Mouse (Mus musculus): ENCODE measurements at regions not wholly inside any gene's neighbourhood (a gene's known extent, or its start where the extent isn't known, plus 50 kb on each side); places are given as distances from the start of the nearest gene placed in this dataset.

GRCm38 (mm10) chr4:152833411-152834310 is 356.0 kb upstream of the Kcnab2 start:
- Histone ChIP-seq H3K9me3 (replicated peaks; ENCODE audit: control insufficient read depth, low read length) (peaks cover 4% of the 10 kb centered on the region; the same call in 1 of the 2 replicates), H3K9ac (ENCODE audit: low read length) (peak overlapping the region; percentile 26; the same call in 1 of the 2 replicates), H3K4me2 (ENCODE audit: low read length) (peak overlapping the region; percentile 26), H3K4me3 (ENCODE audit: low read depth, low read length) (no peak overlapping the region), H3K36me3 (ENCODE audit: control insufficient read depth, insufficient read depth, low read length) (no peaks in the 10 kb centered on the region), H3K27ac (ENCODE audit: low read depth, low read length) (peak overlapping the region; percentile 83), H3K4me1 (ENCODE audit: control insufficient read depth, insufficient read depth, low read length) (peaks cover 30% of the 10 kb centered on the region), H3K27me3 (replicated peaks; ENCODE audit: control insufficient read depth, insufficient read depth, low read length) (no peaks in the 10 kb centered on the region)
- ATAC-seq (peak; percentile 75), DNase-seq (ENCODE audit: low spot score) (peak; percentile 87)
- WGBS, result 6% methylated on average over 23 of the region's 23 CpGs

GRCm38 (mm10) chr4:152832757-152833363 is 355.2 kb upstream of the Kcnab2 start:
- peak; percentile 76 for DNase-seq (ENCODE audit: low spot score)

GRCm38 (mm10) chr4:152825185-152825584 is 347.5 kb upstream of the Kcnab2 start:
- ATAC-seq (no peak), DNase-seq (ENCODE audit: low spot score) (peak; percentile 17)
- Histone ChIP-seq H3K4me1 (ENCODE audit: control insufficient read depth, insufficient read depth, low read length) (peaks cover 6% of the 10 kb centered on the region), H3K27ac (ENCODE audit: low read depth, low read length) (no peak overlapping the region), H3K27me3 (replicated peaks; ENCODE audit: control insufficient read depth, insufficient read depth, low read length) (no peaks in the 10 kb centered on the region), H3K4me2 (ENCODE audit: low read length) (no peak overlapping the region), H3K9ac (ENCODE audit: low read length) (no peak overlapping the region), H3K36me3 (ENCODE audit: control insufficient read depth, insufficient read depth, low read length) (no peaks in the 10 kb centered on the region), H3K9me3 (replicated peaks; ENCODE audit: control insufficient read depth, low read length) (peaks cover 10% of the 10 kb centered on the region), H3K4me3 (ENCODE audit: low read depth, low read length) (no peak overlapping the region)
- 21% methylated on average over 12 of the region's 12 CpGs for WGBS

More at GRCm38 (mm10) chr4:152832757-152833363, 355.2 kb upstream of the Kcnab2 start:
- 25% methylated on average over 10 of the region's 10 CpGs for WGBS
- Histone ChIP-seq H3K27me3 (replicated peaks; ENCODE audit: control insufficient read depth, insufficient read depth, low read length) (no peaks in the 10 kb centered on the region), H3K36me3 (ENCODE audit: control insufficient read depth, insufficient read depth, low read length) (no peaks in the 10 kb centered on the region), H3K4me1 (ENCODE audit: control insufficient read depth, insufficient read depth, low read length) (peaks cover 30% of the 10 kb centered on the region), H3K9ac (ENCODE audit: low read length) (peak overlapping the region; percentile 14; the same call in 1 of the 2 replicates), H3K9me3 (replicated peaks; ENCODE audit: control insufficient read depth, low read length) (peaks cover 10% of the 10 kb centered on the region), H3K27ac (ENCODE audit: low read depth, low read length) (peak overlapping the region; percentile 83), H3K4me2 (ENCODE audit: low read length) (peak overlapping the region; percentile 26; the same call in 1 of the 2 replicates), H3K4me3 (ENCODE audit: low read depth, low read length) (no peak overlapping the region)
- peak; percentile 53; the same call in 1 of the 2 replicates for ATAC-seq

GRCm38 (mm10) chr4:152816139-152816757 is 338.6 kb upstream of the Kcnab2 start:
- ATAC-seq, result no peak
- WGBS, result 72% methylated on average over 17 of the region's 17 CpGs
- no peak overlapping the region for H3K27ac ChIP-seq (ENCODE audit: low read depth, low read length)

GRCm38 (mm10) chr4:152806611-152807010 is 328.9 kb upstream of the Kcnab2 start:
- no peaks in the 10 kb centered on the region for H3K27me3 ChIP-seq (replicated peaks; ENCODE audit: control insufficient read depth, insufficient read depth, low read length)
- H3K4me1 ChIP-seq (ENCODE audit: control insufficient read depth, insufficient read depth, low read length), result no peaks in the 10 kb centered on the region
- 92% methylated on average over 7 of the region's 7 CpGs for WGBS
- ATAC-seq, result no peak
- H3K9ac ChIP-seq (ENCODE audit: low read length), result no peak overlapping the region
- no peak overlapping the region for H3K4me3 ChIP-seq (ENCODE audit: low read depth, low read length)
- no peak for DNase-seq (ENCODE audit: low spot score)
- H3K27ac ChIP-seq (ENCODE audit: low read depth, low read length), result no peak overlapping the region
- H3K9me3 ChIP-seq (replicated peaks; ENCODE audit: control insufficient read depth, low read length), result no peaks in the 10 kb centered on the region
- no peaks in the 10 kb centered on the region for H3K36me3 ChIP-seq (ENCODE audit: control insufficient read depth, insufficient read depth, low read length)
- no peak overlapping the region for H3K4me2 ChIP-seq (ENCODE audit: low read length)

More at GRCm38 (mm10) chr4:152816139-152816757, 338.6 kb upstream of the Kcnab2 start:
- H3K36me3 ChIP-seq (ENCODE audit: control insufficient read depth, insufficient read depth, low read length), result no peaks in the 10 kb centered on the region
- H3K27me3 ChIP-seq (replicated peaks; ENCODE audit: control insufficient read depth, insufficient read depth, low read length), result no peaks in the 10 kb centered on the region
- no peak overlapping the region for H3K4me2 ChIP-seq (ENCODE audit: low read length)
- no peak overlapping the region for H3K4me3 ChIP-seq (ENCODE audit: low read depth, low read length)
- peak; percentile 7 for DNase-seq (ENCODE audit: low spot score)
- no peaks in the 10 kb centered on the region for H3K4me1 ChIP-seq (ENCODE audit: control insufficient read depth, insufficient read depth, low read length)
- no peak overlapping the region for H3K9ac ChIP-seq (ENCODE audit: low read length)
- no peaks in the 10 kb centered on the region for H3K9me3 ChIP-seq (replicated peaks; ENCODE audit: control insufficient read depth, low read length)

GRCm38 (mm10) chr4:152799392-152799791 is 321.7 kb upstream of the Kcnab2 start:
- WGBS, result 11% methylated on average over 10 of the region's 10 CpGs
- no peak overlapping the region for H3K4me2 ChIP-seq (ENCODE audit: low read length)
- H3K9ac ChIP-seq (ENCODE audit: low read length), result no peak overlapping the region
- peak; percentile 52 for DNase-seq (ENCODE audit: low spot score)
- no peaks in the 10 kb centered on the region for H3K36me3 ChIP-seq (ENCODE audit: control insufficient read depth, insufficient read depth, low read length)
- no peak overlapping the region for H3K27ac ChIP-seq (ENCODE audit: low read depth, low read length)
- H3K9me3 ChIP-seq (replicated peaks; ENCODE audit: control insufficient read depth, low read length), result no peaks in the 10 kb centered on the region
- H3K4me3 ChIP-seq (ENCODE audit: low read depth, low read length), result no peak overlapping the region
- no peaks in the 10 kb centered on the region for H3K4me1 ChIP-seq (ENCODE audit: control insufficient read depth, insufficient read depth, low read length)
- no peak for ATAC-seq
- H3K27me3 ChIP-seq (replicated peaks; ENCODE audit: control insufficient read depth, insufficient read depth, low read length), result no peaks in the 10 kb centered on the region

GRCm38 (mm10) chr4:152788431-152788830 is 310.8 kb upstream of the Kcnab2 start:
- Histone ChIP-seq H3K4me1 (ENCODE audit: control insufficient read depth, insufficient read depth, low read length) (0 out of 2 replicates have a peak, but pooled peaks cover 8% of the 10 kb centered on the region), H3K9ac (ENCODE audit: low read length) (no peak overlapping the region), H3K27me3 (replicated peaks; ENCODE audit: control insufficient read depth, insufficient read depth, low read length) (no peaks in the 10 kb centered on the region), H3K4me2 (ENCODE audit: low read length) (no peak overlapping the region), H3K36me3 (ENCODE audit: control insufficient read depth, insufficient read depth, low read length) (no peaks in the 10 kb centered on the region), H3K4me3 (ENCODE audit: low read depth, low read length) (no peak overlapping the region), H3K9me3 (replicated peaks; ENCODE audit: control insufficient read depth, low read length) (peaks cover 9% of the 10 kb centered on the region), H3K27ac (ENCODE audit: low read depth, low read length) (no peak overlapping the region)
- DNase-seq (ENCODE audit: low spot score) (peak; percentile 28), ATAC-seq (no peak)
- 77% methylated on average over 7 of the region's 7 CpGs for WGBS

GRCm38 (mm10) chr4:152784972-152785371 is 307.3 kb upstream of the Kcnab2 start:
- H3K36me3 ChIP-seq (ENCODE audit: control insufficient read depth, insufficient read depth, low read length), result no peaks in the 10 kb centered on the region
- H3K4me3 ChIP-seq (ENCODE audit: low read depth, low read length), result no peak overlapping the region
- peak; percentile 70 for DNase-seq (ENCODE audit: low spot score)
- H3K9ac ChIP-seq (ENCODE audit: low read length), result no peak overlapping the region
- ATAC-seq, result peak; percentile 87
- no peak overlapping the region for H3K4me2 ChIP-seq (ENCODE audit: low read length)
- 44% methylated on average over 2 of the region's 2 CpGs for WGBS
- no peaks in the 10 kb centered on the region for H3K27me3 ChIP-seq (replicated peaks; ENCODE audit: control insufficient read depth, insufficient read depth, low read length)
- H3K9me3 ChIP-seq (replicated peaks; ENCODE audit: control insufficient read depth, low read length), result no peaks in the 10 kb centered on the region
- H3K4me1 ChIP-seq (ENCODE audit: control insufficient read depth, insufficient read depth, low read length), result 0 out of 2 replicates have a peak, but pooled peaks cover 8% of the 10 kb centered on the region
- peak overlapping the region; percentile 48; the same call in 1 of the 2 replicates for H3K27ac ChIP-seq (ENCODE audit: low read depth, low read length)

Data from forebrain, embryonic 14.5 days (tissue).